Mouse (Mus musculus): ENCODE measurements around the gene Muc2.

Gene Muc2

DNA sequence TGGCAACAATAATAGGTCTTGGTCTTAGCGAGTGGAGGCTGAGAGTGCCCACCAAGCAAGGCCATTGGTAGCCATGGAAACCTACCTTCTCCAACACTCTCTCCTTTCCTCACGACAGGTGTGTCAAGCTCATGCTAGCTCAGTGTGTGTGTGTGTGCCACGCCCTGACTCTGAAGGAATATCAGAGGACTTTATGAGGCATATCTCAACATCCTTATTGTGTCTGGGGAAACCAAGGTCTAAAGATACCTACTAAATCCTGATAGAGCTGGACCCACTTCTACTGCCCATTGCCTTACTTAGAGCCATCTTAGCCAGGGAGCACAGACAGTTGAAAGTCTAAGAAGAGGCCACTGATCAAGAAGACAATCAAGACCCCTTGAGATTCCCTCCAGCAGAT is 80.4 kb downstream of the Muc2 start:
- DNase-seq (ENCODE audit: low read depth): no peak

DNA sequence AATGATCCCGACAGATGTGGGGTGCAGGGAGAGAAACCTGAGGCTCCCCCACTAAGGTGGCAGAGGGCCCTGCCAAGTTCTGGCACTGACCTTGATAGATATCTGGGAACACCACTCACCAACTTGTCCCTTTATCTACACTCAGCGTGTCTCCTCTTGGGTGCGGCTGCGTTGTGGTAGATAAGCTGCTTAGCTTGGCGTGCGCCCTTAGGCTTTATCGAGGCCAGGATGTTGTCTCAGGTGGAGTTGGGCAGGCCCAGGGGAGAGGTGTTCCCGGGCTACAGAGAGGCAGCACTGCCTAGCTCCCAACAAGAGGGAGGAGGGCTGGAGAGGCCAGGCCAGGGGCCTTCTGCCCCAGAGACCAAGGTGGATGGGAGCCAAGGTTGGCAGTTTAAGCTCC is 80.8 kb downstream of the Muc2 start:
- DNase-seq (ENCODE audit: low read depth): no peak

DNA sequence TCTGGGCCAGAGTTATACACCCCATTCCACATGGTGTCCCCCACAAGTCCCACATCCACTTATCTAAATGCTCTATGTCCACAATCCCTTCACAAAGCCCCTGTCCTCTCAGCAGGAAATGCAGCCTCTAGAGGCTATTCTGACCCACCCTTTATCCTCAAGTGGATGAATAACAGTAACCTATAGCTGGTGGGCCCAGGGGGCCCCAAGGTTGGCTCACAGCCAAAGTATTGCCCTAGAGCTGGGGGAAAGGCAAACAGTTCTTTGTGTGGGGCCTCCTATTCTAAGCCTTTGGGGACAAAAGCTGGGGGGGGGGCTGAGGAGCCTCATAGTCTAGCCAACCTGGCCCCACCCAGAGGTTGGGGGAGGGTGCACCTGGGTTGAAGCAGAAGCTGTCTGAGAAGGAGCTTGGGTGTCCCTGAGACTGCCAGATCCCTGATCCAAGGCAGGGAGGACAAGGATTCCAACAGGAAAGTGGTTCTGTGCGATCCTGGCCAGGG is 82.0 kb downstream of the Muc2 start:
- no peak for DNase-seq (ENCODE audit: low read depth)

DNA sequence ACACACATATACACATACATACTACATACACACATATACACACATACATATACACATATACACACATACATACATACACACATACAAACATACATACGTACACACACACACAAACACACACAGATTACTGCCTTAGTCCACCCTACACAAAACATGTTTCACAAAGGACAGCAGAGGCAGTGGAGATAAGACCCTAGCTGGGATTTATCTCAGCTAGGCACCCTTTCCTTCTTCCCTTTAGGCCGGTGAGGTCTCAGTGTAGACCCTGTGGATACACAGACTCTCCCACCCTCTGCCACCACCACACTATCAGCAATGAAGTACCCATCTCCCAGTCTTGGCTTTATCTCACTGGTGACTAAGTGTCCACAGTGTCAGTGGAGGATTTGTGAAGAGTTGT is 84.7 kb downstream of the Muc2 start:
- no peak for DNase-seq (ENCODE audit: low read depth)

DNA sequence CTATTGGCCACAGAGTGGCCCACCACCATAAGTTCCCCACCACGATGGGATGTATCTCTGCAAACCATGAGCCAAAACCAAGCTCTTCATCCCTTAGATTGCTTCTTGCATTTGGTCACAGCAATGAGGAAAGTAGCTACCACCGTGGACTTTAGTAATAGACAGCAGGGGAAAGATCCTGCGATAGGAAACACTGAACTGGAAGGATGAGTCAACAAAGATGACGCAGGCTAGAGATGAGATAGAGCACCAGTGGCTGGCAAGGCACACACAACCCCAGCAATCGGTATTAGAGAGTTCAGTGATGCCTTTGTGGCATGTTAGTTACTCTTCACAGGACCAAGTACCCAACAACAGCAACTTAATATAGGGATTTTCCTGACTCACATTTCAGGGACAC is 86.1 kb downstream of the Muc2 start:
- peak; percentile 17 for DNase-seq (ENCODE audit: low read depth)

DNA sequence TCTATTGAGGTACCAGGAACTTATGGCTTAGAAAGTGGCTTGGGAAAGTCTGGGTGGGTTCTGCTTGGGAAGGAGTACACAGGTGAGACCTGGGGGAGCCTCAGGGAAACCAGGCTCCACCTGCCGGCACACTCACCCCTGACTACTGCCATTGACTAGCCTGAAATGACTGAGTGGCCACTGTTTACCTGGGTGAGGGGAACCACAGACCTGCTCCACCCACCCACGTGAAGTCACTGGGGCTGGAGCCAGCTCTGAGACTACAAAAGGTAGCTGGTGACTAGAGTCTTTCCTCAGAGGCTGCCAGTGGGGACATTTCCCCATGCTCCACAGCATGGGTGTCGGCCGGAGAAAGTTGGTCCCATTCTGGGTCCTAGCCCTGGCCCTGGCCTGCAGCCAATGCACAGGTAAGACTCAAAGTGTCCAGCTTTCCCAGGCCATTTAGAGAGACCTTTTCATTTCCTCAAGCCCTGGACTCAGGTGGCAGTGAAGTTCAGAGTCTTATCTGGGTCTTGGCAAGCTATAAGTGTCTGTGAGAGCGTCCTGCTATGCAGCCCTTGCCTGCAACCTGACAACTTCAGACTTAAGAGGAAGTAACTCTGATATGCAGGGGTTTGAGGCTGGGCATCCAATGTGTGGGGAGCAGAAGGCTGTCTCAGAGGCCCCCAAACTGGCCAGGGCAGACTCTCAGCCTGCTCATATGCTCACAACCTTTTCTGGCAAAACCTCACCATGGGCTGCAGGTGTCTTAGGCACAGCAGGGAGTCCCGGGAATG is 98.7 kb downstream of the Muc2 start, which contains the start of gene Muc5ac:
Muc5ac (plus strand) TSS at position 296 of the 776 bp plus-strand sequence.
- no peak for DNase-seq (ENCODE audit: low read depth)

DNA sequence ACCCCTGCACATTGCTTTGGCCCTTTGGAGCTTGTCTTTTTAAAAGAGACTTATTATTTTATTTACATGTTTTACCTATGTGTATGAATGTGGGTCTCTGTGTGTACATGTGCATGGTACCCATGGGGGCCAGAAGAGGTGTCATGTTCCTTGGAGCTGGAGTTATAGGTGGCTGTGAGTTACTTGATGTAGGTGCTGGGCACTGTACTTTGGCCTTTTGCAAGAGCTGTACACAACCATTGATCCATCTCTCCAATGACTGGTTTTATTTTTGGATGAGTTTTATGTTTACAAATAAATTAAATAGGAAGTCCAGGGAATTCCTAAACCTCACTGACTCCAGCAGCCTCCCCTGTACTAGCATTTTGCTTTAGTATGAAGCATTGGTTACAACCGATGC is 104.1 kb downstream of the Muc2 start:
- DNase-seq (ENCODE audit: low read depth): no peak

DNA sequence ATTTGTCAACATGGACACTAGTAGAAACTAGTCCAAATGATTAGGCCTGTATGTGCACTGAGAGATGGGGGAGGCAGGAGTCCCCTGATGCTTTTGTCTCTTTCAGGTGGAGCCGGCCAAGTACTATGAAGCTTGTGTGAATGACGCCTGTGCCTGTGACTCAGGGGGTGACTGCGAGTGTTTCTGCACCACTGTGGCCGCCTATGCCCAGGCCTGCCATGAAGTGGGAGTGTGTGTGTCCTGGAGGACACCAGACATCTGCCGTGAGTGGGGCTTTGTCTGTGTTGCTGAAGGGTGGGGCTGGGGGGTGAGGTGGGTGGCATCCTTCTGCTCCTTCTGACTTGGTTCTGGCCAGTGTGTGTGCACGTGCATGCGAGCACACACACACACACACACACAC is 113.1 kb downstream of the Muc2 start:
- DNase-seq (ENCODE audit: low read depth): no peak
